Mouse (Mus musculus) forebrain, embryonic 15.5 days (tissue): ENCODE measurements around the gene Cacna1g. TPM values are rescaled to one million over a fixed set of nuclear protein-coding genes. Genes with fewer than 3 reads are reported as not detected.

Experiments
- ATAC-seq: fragments of 200-750 bp; cut with Nextera tagmentation; replicated peaks from 2 replicates; pipeline ENCODE4 v1.8.0; 2017; ENCODE audit warnings: mild to moderate bottlenecking, moderate TSS enrichment, moderate library complexity
- H3K27ac ChIP-seq: fragments of 300-500 bp; sonication (generic); replicated peaks from 2 replicates; pipeline ENCODE4 v1.5.1; 2015; ENCODE audit warnings: mild to moderate bottlenecking, inconsistent platforms
- H3K27me3 ChIP-seq: fragments of 300-500 bp; sonication (generic); 2 replicates; pipeline ENCODE4 v1.6.1; 2015; ENCODE audit warnings: inconsistent platforms
- H3K36me3 ChIP-seq: fragments of 300-500 bp; sonication (generic); 2 replicates; pipeline ENCODE4 v1.6.1; 2015; ENCODE audit warnings: mild to moderate bottlenecking, inconsistent platforms
- H3K4me1 ChIP-seq: fragments of 300-500 bp; sonication (generic); 2 replicates; pipeline ENCODE4 v1.6.1; 2015; ENCODE audit warnings: inconsistent platforms
- H3K4me2 ChIP-seq: fragments of 300-500 bp; sonication (generic); replicated peaks from 2 replicates; pipeline ENCODE4 v1.6.1; 2015; ENCODE audit warnings: mild to moderate bottlenecking, inconsistent platforms
- H3K4me3 ChIP-seq: fragments of 300-500 bp; sonication (generic); 2 replicates; pipeline ENCODE4 v1.5.1; 2015; ENCODE audit warnings: mild to moderate bottlenecking, inconsistent platforms
- H3K9ac ChIP-seq: fragments of 300-500 bp; sonication (generic); replicated peaks from 2 replicates; pipeline ENCODE4 v1.6.1; 2015; ENCODE audit warnings: mild to moderate bottlenecking, inconsistent platforms
- H3K9me3 ChIP-seq: fragments of 300-500 bp; sonication (generic); 2 replicates; pipeline ENCODE4 v1.6.1; 2016; ENCODE audit warnings: inconsistent platforms
- WGBS: fragments of 180-500 bp; shearing (Covaris S2); methylation state at CpG from one replicate; pipeline ENCODE4 v1.1.7; 2015; ENCODE audit warnings: mixed read lengths; 5-methylcytosine and 5-hydroxymethylcytosine counted together
- polyA plus RNA-seq: library from polyadenylated mRNA; unstranded; fragments of >200 nt; fragmentation: Nextera tagmentation; extraction: Ambion mirVana; gene quantifications from 2 replicates; pipeline ENCODE4 v1.2.1, GENCODE M21; 2015

The Cacna1g gene
- polyA plus RNA-seq, 1 experiment from 2014 or later: 6.8 TPM

GRCm38 (mm10) chr11:94475722-94476121 is 1.7 kb upstream of the Cacna1g start:
- Histone ChIP-seq H3K4me2 (no peak overlapping the region; the same call in 1 of the 2 replicates), H3K9ac (no peak overlapping the region), H3K9me3 (no peaks in the 10 kb centered on the region), H3K27ac (no peak overlapping the region), H3K4me1 (peaks cover 46% of the 10 kb centered on the region), H3K27me3 (peaks cover 19% of the 10 kb centered on the region), H3K4me3 (no peak overlapping the region), H3K36me3 (no peaks in the 10 kb centered on the region)
- WGBS: 5% methylated on average over 11 of the region's 11 CpGs
- ATAC-seq: no peak

GRCm38 (mm10) chr11:94474544-94474910 is 529 bp upstream of the Cacna1g start:
- WGBS: 2% methylated on average over 11 of the region's 11 CpGs
- peak; percentile 29 for ATAC-seq
- peaks cover 19% of the 10 kb centered on the region for H3K27me3 ChIP-seq

GRCm38 (mm10) chr11:94472916-94473706 is 887 bp downstream of the Cacna1g start:
- Histone ChIP-seq H3K36me3 (no peaks in the 10 kb centered on the region), H3K4me1 (peaks cover 71% of the 10 kb centered on the region), H3K9ac (peak overlapping the region; percentile 71), H3K4me3 (peak overlapping the region; percentile 68), H3K27me3 (peaks cover 19% of the 10 kb centered on the region), H3K9me3 (no peaks in the 10 kb centered on the region), H3K4me2 (peak overlapping the region; percentile 97), H3K27ac (peak overlapping the region; percentile 69)
- no peak for ATAC-seq
- under 1% methylated on average over 47 of the region's 52 CpGs for WGBS

More at GRCm38 (mm10) chr11:94474544-94474910, 529 bp upstream of the Cacna1g start:
- peaks cover 57% of the 10 kb centered on the region for H3K4me1 ChIP-seq
- H3K9me3 ChIP-seq: no peaks in the 10 kb centered on the region
- peak overlapping the region; percentile 68 for H3K4me3 ChIP-seq
- H3K4me2 ChIP-seq: peak overlapping the region; percentile 97
- H3K36me3 ChIP-seq: no peaks in the 10 kb centered on the region
- H3K27ac ChIP-seq: no peak overlapping the region
- no peak overlapping the region for H3K9ac ChIP-seq

- Histone ChIP-seq H3K9me3 (no peaks in the 10 kb centered on the region), H3K36me3 (no peaks in the 10 kb centered on the region), H3K4me2 (peak overlapping the region; percentile 97), H3K4me3 (peak overlapping the region; percentile 68), H3K9ac (peak overlapping the region; percentile 71), H3K27ac (peak overlapping the region; percentile 69), H3K27me3 (peaks cover 19% of the 10 kb centered on the region), H3K4me1 (peaks cover 74% of the 10 kb centered on the region)
- no peak for ATAC-seq
- under 1% methylated on average over 15 of the region's 15 CpGs for WGBS
Measured at GRCm38 (mm10) chr11:94472585-94472915, 1.4 kb downstream of the Cacna1g start.

GRCm38 (mm10) chr11:94471740-94472584 is 2.0 kb downstream of the Cacna1g start:
- Histone ChIP-seq H3K9me3 (no peaks in the 10 kb centered on the region), H3K4me2 (peak overlapping the region; percentile 97), H3K9ac (peak overlapping the region; percentile 71), H3K4me3 (peak overlapping the region; percentile 68), H3K27me3 (peaks cover 19% of the 10 kb centered on the region), H3K36me3 (no peaks in the 10 kb centered on the region), H3K27ac (peak overlapping the region; percentile 69), H3K4me1 (peaks cover 74% of the 10 kb centered on the region)
- 9% methylated on average over 16 of the region's 17 CpGs for WGBS
- no peak for ATAC-seq

GRCm38 (mm10) chr11:94470391-94470790 is 3.6 kb downstream of the Cacna1g start:
- no peaks in the 10 kb centered on the region for H3K9me3 ChIP-seq
- peak overlapping the region; percentile 94 for H3K27ac ChIP-seq
- H3K4me3 ChIP-seq: no peak overlapping the region
- 0 out of 2 replicates have a peak overlapping the region, but pooled peaks have one; percentile 23 for H3K9ac ChIP-seq
- peak overlapping the region; percentile 97; the same call in 1 of the 2 replicates for H3K4me2 ChIP-seq
- no peaks in the 10 kb centered on the region for H3K36me3 ChIP-seq
- WGBS: 26% methylated on average over 6 of the region's 7 CpGs
- ATAC-seq: no peak
- H3K27me3 ChIP-seq: peaks cover 14% of the 10 kb centered on the region
- H3K4me1 ChIP-seq: peaks cover 71% of the 10 kb centered on the region

GRCm38 (mm10) chr11:94469136-94470064 is 4.6 kb downstream of the Cacna1g start:
- Histone ChIP-seq H3K4me1 (peaks cover 70% of the 10 kb centered on the region), H3K27ac (peak overlapping the region; percentile 94), H3K27me3 (peaks cover 5% of the 10 kb centered on the region; the same call in 1 of the 2 replicates), H3K9ac (peak overlapping the region; percentile 19; the same call in 1 of the 2 replicates), H3K9me3 (no peaks in the 10 kb centered on the region), H3K36me3 (no peaks in the 10 kb centered on the region), H3K4me3 (no peak overlapping the region), H3K4me2 (peak overlapping the region; percentile 24)
- WGBS: 6% methylated on average over 9 of the region's 9 CpGs
- 0 out of 2 replicates have a peak, but pooled peaks have one; percentile 1 for ATAC-seq

GRCm38 (mm10) chr11:94468582-94469064 is 5.4 kb downstream of the Cacna1g start:
- Histone ChIP-seq H3K9ac (no peak overlapping the region), H3K4me2 (peak overlapping the region; percentile 24), H3K27ac (peak overlapping the region; percentile 94), H3K4me3 (no peak overlapping the region), H3K27me3 (peaks cover 5% of the 10 kb centered on the region; the same call in 1 of the 2 replicates), H3K4me1 (peaks cover 70% of the 10 kb centered on the region), H3K36me3 (no peaks in the 10 kb centered on the region), H3K9me3 (no peaks in the 10 kb centered on the region)
- WGBS: 4% methylated on average over 4 of the region's 4 CpGs
- ATAC-seq: peak; percentile 87

GRCm38 (mm10) chr11:94466333-94466855 is 7.6 kb downstream of the Cacna1g start:
- Histone ChIP-seq H3K27ac (0 out of 2 replicates have a peak overlapping the region, but pooled peaks have one; percentile 9), H3K9me3 (no peaks in the 10 kb centered on the region), H3K4me3 (no peak overlapping the region), H3K27me3 (no peaks in the 10 kb centered on the region), H3K4me1 (peaks cover 49% of the 10 kb centered on the region), H3K9ac (no peak overlapping the region), H3K36me3 (no peaks in the 10 kb centered on the region), H3K4me2 (no peak overlapping the region)
- no peak for ATAC-seq
- 85% methylated on average over 17 of the region's 17 CpGs for WGBS

GRCm38 (mm10) chr11:94464170-94464569 is 9.8 kb downstream of the Cacna1g start:
- no peak for ATAC-seq
- H3K4me1 ChIP-seq: peaks cover 29% of the 10 kb centered on the region
- H3K27ac ChIP-seq: no peak overlapping the region

GRCm38 (mm10) chr11:94461856-94462255 is 12.1 kb downstream of the Cacna1g start:
- H3K9ac ChIP-seq: no peak overlapping the region
- peaks cover 15% of the 10 kb centered on the region for H3K4me1 ChIP-seq
- no peak overlapping the region for H3K27ac ChIP-seq
- no peaks in the 10 kb centered on the region for H3K9me3 ChIP-seq
- no peak for ATAC-seq
- no peak overlapping the region for H3K4me2 ChIP-seq
- WGBS: 92% methylated on average over 11 of the region's 11 CpGs
- H3K27me3 ChIP-seq: no peaks in the 10 kb centered on the region
- H3K36me3 ChIP-seq: no peaks in the 10 kb centered on the region
- no peak overlapping the region for H3K4me3 ChIP-seq

More at GRCm38 (mm10) chr11:94464170-94464569, 9.8 kb downstream of the Cacna1g start:
- Histone ChIP-seq H3K27me3 (no peaks in the 10 kb centered on the region), H3K4me3 (no peak overlapping the region), H3K9me3 (no peaks in the 10 kb centered on the region), H3K9ac (no peak overlapping the region), H3K36me3 (no peaks in the 10 kb centered on the region), H3K4me2 (no peak overlapping the region)
- 54% methylated on average over 2 of the region's 2 CpGs for WGBS
